Mouse (Mus musculus): Measurements from ENCODE around the gene Nfkbie. TPM values are rescaled to one million over a fixed set of nuclear protein-coding genes. Genes with fewer than 3 reads are reported as not detected.
A peak's percentile ranks its signal among the peaks of the same experiment; 100 is the strongest.

The Nfkbie gene
- polyA plus RNA-seq, 1 experiment from 2014 or later = 9.7 TPM

- Histone ChIP-seq H3K9me3 (peaks cover 2% of the 10 kb centered on the region; the same call in 1 of the 2 replicates), H3K4me3 (peak overlapping the region; percentile 69), H3K27ac (peak overlapping the region; percentile 36), H3K36me3 (peaks cover 26% of the 10 kb centered on the region), H3K4me1 (replicated peaks) (peaks cover 62% of the 10 kb centered on the region), H3K27me3 (ENCODE audit: insufficient read depth, poor library complexity, severe bottlenecking) (peaks cover 43% of the 10 kb centered on the region)
- WGBS = 50% methylated on average over 16 of the region's 16 CpGs
- no peak for DNase-seq (ENCODE audit: low spot score)
Observed at GRCm38 (mm10) chr17:45591701-45592605, 36.5 kb downstream of the Nfkbie start.

DNA sequence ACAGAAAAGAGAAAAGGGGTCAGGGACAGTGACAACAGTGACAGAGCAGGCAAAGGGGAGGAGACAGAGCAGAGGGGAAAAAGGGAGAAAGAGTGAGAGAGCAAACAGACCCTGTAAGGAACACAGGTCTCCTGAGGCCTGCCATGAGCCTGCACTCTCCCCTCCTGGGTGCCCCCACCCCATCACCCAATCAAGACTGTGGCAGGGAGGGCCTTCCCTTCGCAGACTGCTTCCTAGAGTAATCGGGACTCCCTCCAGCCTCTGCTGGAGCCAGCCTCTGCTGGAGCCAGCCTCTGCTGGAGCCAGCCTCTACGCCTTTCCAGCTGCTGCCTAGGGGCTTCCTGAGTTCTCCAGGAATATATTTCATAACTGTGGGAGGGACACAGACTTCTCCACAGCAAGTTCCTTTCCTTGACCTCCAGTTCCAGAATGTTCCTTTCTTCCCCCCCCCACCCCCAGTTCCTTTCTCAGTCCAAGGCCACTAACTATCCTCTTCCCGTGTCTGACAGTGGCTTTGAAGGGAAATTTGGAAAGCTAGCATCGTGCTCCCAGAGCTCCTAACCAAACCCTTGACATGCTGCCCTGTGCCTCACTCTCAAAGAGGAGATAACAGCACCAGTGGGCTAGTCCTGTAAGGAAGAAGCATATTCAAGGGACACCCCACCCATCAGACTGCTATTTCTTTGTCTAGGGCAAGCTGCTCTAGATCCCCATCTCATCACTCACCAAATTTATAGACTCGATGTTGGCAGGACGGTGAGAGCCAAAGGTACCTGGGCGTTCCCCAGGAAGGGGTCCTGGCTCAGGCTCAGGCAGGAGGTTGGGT is 37.3 kb downstream of the Nfkbie start:
- Histone ChIP-seq H3K27ac (peak overlapping the region; percentile 60), H3K27me3 (ENCODE audit: insufficient read depth, poor library complexity, severe bottlenecking) (peaks cover 52% of the 10 kb centered on the region)

GRCm38 (mm10) chr17:45593479-45593878 is 38.0 kb downstream of the Nfkbie start:
- Histone ChIP-seq H3K4me3 (peak overlapping the region; percentile 69), H3K36me3 (peaks cover 15% of the 10 kb centered on the region), H3K9me3 (no peaks in the 10 kb centered on the region), H3K27ac (peak overlapping the region; percentile 60), H3K4me1 (replicated peaks) (peaks cover 77% of the 10 kb centered on the region), H3K27me3 (ENCODE audit: insufficient read depth, poor library complexity, severe bottlenecking) (peaks cover 58% of the 10 kb centered on the region)
- DNase-seq (ENCODE audit: low spot score) = no peak
- 19% methylated on average over 8 of the region's 8 CpGs for WGBS

More for the DNA sequence above, 37.3 kb downstream of the Nfkbie start:
- Histone ChIP-seq H3K36me3 (peaks cover 20% of the 10 kb centered on the region), H3K4me1 (replicated peaks) (peaks cover 71% of the 10 kb centered on the region), H3K4me3 (peak overlapping the region; percentile 69), H3K9me3 (no peaks in the 10 kb centered on the region)
- DNase-seq (ENCODE audit: low spot score) = no peak
- WGBS = 58% methylated on average over 8 of the region's 8 CpGs

- Histone ChIP-seq H3K4me1 (replicated peaks) (peaks cover 84% of the 10 kb centered on the region), H3K27me3 (ENCODE audit: insufficient read depth, poor library complexity, severe bottlenecking) (peaks cover 60% of the 10 kb centered on the region)
- 39% methylated on average over 8 of the region's 8 CpGs for whole genome bisulfite sequencing
Observed at GRCm38 (mm10) chr17:45594195-45594594, 38.7 kb downstream of the Nfkbie start.

GRCm38 (mm10) chr17:45594881-45595735 is 39.6 kb downstream of the Nfkbie start:
- no peaks in the 10 kb centered on the region for H3K36me3 ChIP-seq
- WGBS = 2% methylated on average over 58 of the region's 58 CpGs
- peaks cover 93% of the 10 kb centered on the region for H3K4me1 ChIP-seq (replicated peaks)
- no peaks in the 10 kb centered on the region for H3K9me3 ChIP-seq
- peaks cover 69% of the 10 kb centered on the region for H3K27me3 ChIP-seq (ENCODE audit: insufficient read depth, poor library complexity, severe bottlenecking)
- DNase-seq (ENCODE audit: low spot score) = peak; percentile 76
- H3K4me3 ChIP-seq = peak overlapping the region; percentile 69
- peak overlapping the region; percentile 88 for H3K27ac ChIP-seq

More at GRCm38 (mm10) chr17:45594195-45594594, 38.7 kb downstream of the Nfkbie start:
- Histone ChIP-seq H3K36me3 (peaks cover 8% of the 10 kb centered on the region; the same call in 1 of the 2 replicates), H3K9me3 (no peaks in the 10 kb centered on the region), H3K27ac (peak overlapping the region; percentile 88; the same call in 1 of the 2 replicates), H3K4me3 (peak overlapping the region; percentile 69)
- DNase-seq (ENCODE audit: low spot score) = no peak

DNA sequence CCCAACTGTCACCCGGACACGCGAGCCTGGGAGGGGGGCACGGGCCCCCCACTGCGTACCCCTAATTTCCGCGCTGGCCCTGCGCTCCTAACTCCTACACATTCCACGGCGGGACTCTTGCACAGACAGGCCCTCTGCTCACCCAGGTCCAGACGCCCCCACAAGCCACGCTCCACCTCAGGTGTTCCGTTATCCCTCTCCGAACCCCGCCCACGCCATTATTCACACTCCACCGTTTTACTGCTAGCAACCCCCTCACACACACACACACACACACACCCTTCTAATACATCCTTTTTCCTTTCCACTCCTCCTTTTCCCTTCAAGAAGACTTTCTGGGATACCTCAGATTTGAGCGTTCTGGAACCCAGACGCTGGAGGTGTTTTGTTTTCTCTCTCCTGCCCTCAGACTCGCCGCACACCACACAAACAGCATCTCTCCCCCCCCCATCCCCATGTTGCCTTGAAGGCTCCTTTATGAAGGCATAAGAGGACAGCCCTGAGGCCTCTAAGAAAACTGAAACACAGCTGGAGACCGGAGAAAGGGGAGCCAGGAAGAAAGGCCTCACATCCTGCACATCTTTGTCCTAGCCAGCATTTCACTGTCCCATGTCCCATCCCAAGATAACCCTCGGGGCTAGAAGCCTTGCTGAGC is 40.4 kb downstream of the Nfkbie start:
- H3K4me3 ChIP-seq = peak overlapping the region; percentile 69
- peaks cover 97% of the 10 kb centered on the region for H3K4me1 ChIP-seq (replicated peaks)
- no peak for DNase-seq (ENCODE audit: low spot score)
- no peaks in the 10 kb centered on the region for H3K36me3 ChIP-seq
- peaks cover 77% of the 10 kb centered on the region for H3K27me3 ChIP-seq (ENCODE audit: insufficient read depth, poor library complexity, severe bottlenecking)
- 2% methylated on average over 23 of the region's 23 CpGs for WGBS
- H3K27ac ChIP-seq = peak overlapping the region; percentile 88
- H3K9me3 ChIP-seq = no peaks in the 10 kb centered on the region

GRCm38 (mm10) chr17:45596631-45597396 is 41.3 kb downstream of the Nfkbie start:
- H3K27me3 ChIP-seq (ENCODE audit: insufficient read depth, poor library complexity, severe bottlenecking) = peaks cover 86% of the 10 kb centered on the region

GRCm38 (mm10) chr17:45597787-45598186 is 42.3 kb downstream of the Nfkbie start:
- DNase-seq (ENCODE audit: low spot score) = peak; percentile 57
- Histone ChIP-seq H3K27me3 (ENCODE audit: insufficient read depth, poor library complexity, severe bottlenecking) (peaks cover 93% of the 10 kb centered on the region), H3K9me3 (no peaks in the 10 kb centered on the region), H3K4me3 (no peak overlapping the region), H3K27ac (no peak overlapping the region; the same call in 1 of the 2 replicates), H3K4me1 (replicated peaks) (peaks cover 94% of the 10 kb centered on the region), H3K36me3 (no peaks in the 10 kb centered on the region)
- 49% methylated on average over 3 of the region's 3 CpGs for WGBS

More at GRCm38 (mm10) chr17:45596631-45597396, 41.3 kb downstream of the Nfkbie start:
- Histone ChIP-seq H3K4me3 (peak overlapping the region; percentile 5; the same call in 1 of the 2 replicates), H3K27ac (peak overlapping the region; percentile 88), H3K9me3 (no peaks in the 10 kb centered on the region), H3K4me1 (replicated peaks) (peaks cover 97% of the 10 kb centered on the region), H3K36me3 (no peaks in the 10 kb centered on the region)
- DNase-seq (ENCODE audit: low spot score) = peak; percentile 62
- WGBS = 22% methylated on average over 11 of the region's 11 CpGs

GRCm38 (mm10) chr17:45598376-45598775 is 42.9 kb downstream of the Nfkbie start:
- H3K36me3 ChIP-seq = no peaks in the 10 kb centered on the region
- no peaks in the 10 kb centered on the region for H3K9me3 ChIP-seq
- H3K27ac ChIP-seq = 0 out of 2 replicates have a peak overlapping the region, but pooled peaks have one; percentile 46
- H3K4me1 ChIP-seq (replicated peaks) = peaks cover 88% of the 10 kb centered on the region
- 89% methylated on average over 2 of the region's 2 CpGs for WGBS
- peaks cover 93% of the 10 kb centered on the region for H3K27me3 ChIP-seq (ENCODE audit: insufficient read depth, poor library complexity, severe bottlenecking)
- H3K4me3 ChIP-seq = no peak overlapping the region
- DNase-seq (ENCODE audit: low spot score) = no peak

DNA sequence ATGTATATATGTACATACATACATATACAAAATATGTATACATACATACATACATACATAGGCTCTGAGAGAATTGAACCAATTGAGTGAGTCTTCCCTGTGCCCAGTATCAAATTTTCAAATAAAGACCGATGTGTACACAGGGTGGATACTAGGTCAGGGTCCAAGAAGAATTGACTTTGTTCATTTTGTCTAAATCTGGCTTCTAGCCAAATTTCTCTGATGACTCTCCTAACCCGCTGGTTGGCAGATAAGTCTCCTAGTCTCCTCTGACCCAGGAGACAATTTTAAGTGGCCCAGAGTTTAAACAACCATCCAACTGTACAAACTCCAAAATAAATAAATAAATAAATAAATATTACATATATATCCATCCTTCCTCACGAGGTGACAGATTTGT is 43.4 kb downstream of the Nfkbie start:
- Histone ChIP-seq H3K27ac (peak overlapping the region; percentile 85; the same call in 1 of the 2 replicates), H3K4me3 (peak overlapping the region; percentile 57)
- 58% methylated on average over 3 of the region's 3 CpGs for WGBS

More for the DNA sequence above, 43.4 kb downstream of the Nfkbie start:
- Histone ChIP-seq H3K27me3 (ENCODE audit: insufficient read depth, poor library complexity, severe bottlenecking) (peaks cover 93% of the 10 kb centered on the region), H3K4me1 (replicated peaks) (peaks cover 83% of the 10 kb centered on the region), H3K9me3 (no peaks in the 10 kb centered on the region), H3K36me3 (no peaks in the 10 kb centered on the region)
- no peak for DNase-seq (ENCODE audit: low spot score)

Measured in hindbrain, embryonic 10.5 days (tissue).